Mouse (Mus musculus): ENCODE data around the gene Emb. TPM values are rescaled to one million over a fixed set of nuclear protein-coding genes. Genes with fewer than 3 reads are reported as not detected.
A peak's percentile ranks its signal among the peaks of the same experiment; 100 is the strongest.

Emb gene
- polyA plus RNA-seq, 1 experiment from 2014 or later, result 69.5 TPM

GRCm38 (mm10) chr13:117204685-117205084, 3.7 kb upstream of the Emb start:
- DNase-seq (ENCODE audit: extremely low spot score, low spot score), result no peak
- Histone ChIP-seq H3K27me3 (ENCODE audit: poor library complexity, severe bottlenecking) (no peaks in the 10 kb centered on the region), H3K27ac (no peak overlapping the region), H3K9me3 (no peaks in the 10 kb centered on the region), H3K36me3 (replicated peaks) (no peaks in the 10 kb centered on the region), H3K4me1 (no peaks in the 10 kb centered on the region), H3K4me3 (no peak overlapping the region)
- WGBS, result 92% methylated on average over 7 of the region's 7 CpGs

- Histone ChIP-seq H3K9me3 (no peaks in the 10 kb centered on the region), H3K4me1 (no peaks in the 10 kb centered on the region), H3K4me3 (no peak overlapping the region), H3K36me3 (replicated peaks) (no peaks in the 10 kb centered on the region), H3K27ac (no peak overlapping the region), H3K27me3 (ENCODE audit: poor library complexity, severe bottlenecking) (no peaks in the 10 kb centered on the region)
- WGBS, result 94% methylated on average over 8 of the region's 8 CpGs
- DNase-seq (ENCODE audit: extremely low spot score, low spot score), result no peak
These were observed 2.3 kb upstream of the Emb start for GRCm38 (mm10) chr13:117206066-117206465.

GRCm38 (mm10) chr13:117211386-117211875, 3.1 kb downstream of the Emb start:
- no peak overlapping the region for H3K4me3 ChIP-seq
- H3K4me1 ChIP-seq, result peaks cover 14% of the 10 kb centered on the region
- 65% methylated on average over 11 of the region's 11 CpGs for WGBS
- no peak for DNase-seq (ENCODE audit: extremely low spot score, low spot score)
- no peaks in the 10 kb centered on the region for H3K36me3 ChIP-seq (replicated peaks)
- no peaks in the 10 kb centered on the region for H3K9me3 ChIP-seq
- no peaks in the 10 kb centered on the region for H3K27me3 ChIP-seq (ENCODE audit: poor library complexity, severe bottlenecking)
- no peak overlapping the region for H3K27ac ChIP-seq

- peak overlapping the region; percentile 64 for H3K27ac ChIP-seq
- no peaks in the 10 kb centered on the region for H3K9me3 ChIP-seq
- no peaks in the 10 kb centered on the region for H3K27me3 ChIP-seq (ENCODE audit: poor library complexity, severe bottlenecking)
- peak; percentile 40 for DNase-seq (ENCODE audit: extremely low spot score, low spot score)
- peaks cover 48% of the 10 kb centered on the region for H3K4me1 ChIP-seq
- H3K36me3 ChIP-seq (replicated peaks), result no peaks in the 10 kb centered on the region
- WGBS, result 4% methylated on average over 10 of the region's 10 CpGs
- H3K4me3 ChIP-seq, result no peak overlapping the region
These were observed 7.1 kb downstream of the Emb start for GRCm38 (mm10) chr13:117215481-117215880.

GRCm38 (mm10) chr13:117216126-117216525, 7.8 kb downstream of the Emb start:
- Histone ChIP-seq H3K27ac (peak overlapping the region; percentile 62), H3K9me3 (no peaks in the 10 kb centered on the region), H3K4me1 (peaks cover 52% of the 10 kb centered on the region), H3K36me3 (replicated peaks) (no peaks in the 10 kb centered on the region), H3K4me3 (no peak overlapping the region), H3K27me3 (ENCODE audit: poor library complexity, severe bottlenecking) (no peaks in the 10 kb centered on the region)
- DNase-seq (ENCODE audit: extremely low spot score, low spot score), result no peak
- WGBS, result 6% methylated on average over 10 of the region's 10 CpGs

GRCm38 (mm10) chr13:117216752-117217363, 8.5 kb downstream of the Emb start:
- Histone ChIP-seq H3K4me3 (no peak overlapping the region), H3K36me3 (replicated peaks) (no peaks in the 10 kb centered on the region), H3K27me3 (ENCODE audit: poor library complexity, severe bottlenecking) (no peaks in the 10 kb centered on the region), H3K4me1 (peaks cover 56% of the 10 kb centered on the region), H3K27ac (peak overlapping the region; percentile 40; the same call in 1 of the 2 replicates), H3K9me3 (no peaks in the 10 kb centered on the region)
- 6% methylated on average over 9 of the region's 9 CpGs for WGBS
- DNase-seq (ENCODE audit: extremely low spot score, low spot score), result no peak

- Histone ChIP-seq H3K27ac (peak overlapping the region; percentile 40; the same call in 1 of the 2 replicates), H3K9me3 (no peaks in the 10 kb centered on the region), H3K36me3 (replicated peaks) (no peaks in the 10 kb centered on the region), H3K4me1 (peaks cover 63% of the 10 kb centered on the region), H3K4me3 (no peak overlapping the region), H3K27me3 (ENCODE audit: poor library complexity, severe bottlenecking) (no peaks in the 10 kb centered on the region)
- WGBS, result 51% methylated on average over 11 of the region's 11 CpGs
- no peak for DNase-seq (ENCODE audit: extremely low spot score, low spot score)
These were observed 9.3 kb downstream of the Emb start for GRCm38 (mm10) chr13:117217621-117218020.

GRCm38 (mm10) chr13:117218092-117218491, 9.8 kb downstream of the Emb start:
- H3K9me3 ChIP-seq, result no peaks in the 10 kb centered on the region
- no peaks in the 10 kb centered on the region for H3K36me3 ChIP-seq (replicated peaks)
- H3K4me1 ChIP-seq, result peaks cover 68% of the 10 kb centered on the region
- H3K4me3 ChIP-seq, result no peak overlapping the region
- no peak for DNase-seq (ENCODE audit: extremely low spot score, low spot score)
- 72% methylated on average over 2 of the region's 2 CpGs for WGBS
- H3K27me3 ChIP-seq (ENCODE audit: poor library complexity, severe bottlenecking), result no peaks in the 10 kb centered on the region
- no peak overlapping the region for H3K27ac ChIP-seq

GRCm38 (mm10) chr13:117219871-117220500, 11.7 kb downstream of the Emb start:
- 2% methylated on average over 16 of the region's 16 CpGs for WGBS
- H3K4me1 ChIP-seq, result peaks cover 77% of the 10 kb centered on the region
- no peaks in the 10 kb centered on the region for H3K27me3 ChIP-seq (ENCODE audit: poor library complexity, severe bottlenecking)
- H3K27ac ChIP-seq, result peak overlapping the region; percentile 98
- no peaks in the 10 kb centered on the region for H3K9me3 ChIP-seq
- H3K36me3 ChIP-seq (replicated peaks), result no peaks in the 10 kb centered on the region
- peak overlapping the region; percentile 87 for H3K4me3 ChIP-seq
- peak; percentile 46 for DNase-seq (ENCODE audit: extremely low spot score, low spot score)

- H3K27ac ChIP-seq, result peak within 1 kb of the TSS; percentile 98
- H3K4me1 ChIP-seq, result peaks cover 72% of the 10 kb centered on the region
- peaks cover 5% of the 10 kb centered on the region for H3K36me3 ChIP-seq (replicated peaks)
- H3K27me3 ChIP-seq (ENCODE audit: poor library complexity, severe bottlenecking), result no peaks in the 10 kb centered on the region
- no peaks in the 10 kb centered on the region for H3K9me3 ChIP-seq
- under 1% methylated on average over 67 of the region's 67 CpGs for WGBS
- H3K4me3 ChIP-seq, result peak within 1 kb of the TSS; percentile 87
- DNase-seq (ENCODE audit: extremely low spot score, low spot score), result peak; percentile 78
These were observed 12.4 kb downstream of the Emb start, which contains the start of gene Gm17509 for GRCm38 (mm10) chr13:117220501-117221321. Gene Gm17509 (minus strand): TSS chr13:117221075.

- peaks cover 48% of the 10 kb centered on the region for H3K4me1 ChIP-seq
- peaks cover 17% of the 10 kb centered on the region for H3K36me3 ChIP-seq (replicated peaks)
- WGBS, result 49% methylated on average over 5 of the region's 5 CpGs
- no peaks in the 10 kb centered on the region for H3K27me3 ChIP-seq (ENCODE audit: poor library complexity, severe bottlenecking)
- H3K27ac ChIP-seq, result no peak overlapping the region
- peak overlapping the region; percentile 87 for H3K4me3 ChIP-seq
- H3K9me3 ChIP-seq, result no peaks in the 10 kb centered on the region
- no peak for DNase-seq (ENCODE audit: extremely low spot score, low spot score)
These were observed 14.8 kb downstream of the Emb start for GRCm38 (mm10) chr13:117223125-117223524.

GRCm38 (mm10) chr13:117224901-117225300, 16.6 kb downstream of the Emb start:
- WGBS, result 72% methylated on average over 2 of the region's 2 CpGs

More at GRCm38 (mm10) chr13:117224901-117225300, 16.6 kb downstream of the Emb start:
- no peak overlapping the region for H3K27ac ChIP-seq
- H3K36me3 ChIP-seq (replicated peaks), result peaks cover 22% of the 10 kb centered on the region
- no peaks in the 10 kb centered on the region for H3K27me3 ChIP-seq (ENCODE audit: poor library complexity, severe bottlenecking)
- no peak for DNase-seq (ENCODE audit: extremely low spot score, low spot score)
- H3K9me3 ChIP-seq, result no peaks in the 10 kb centered on the region
- no peak overlapping the region for H3K4me3 ChIP-seq
- peaks cover 38% of the 10 kb centered on the region for H3K4me1 ChIP-seq
